Mouse (Mus musculus) cerebellum, postnatal 4 days (tissue): ENCODE measurements around the gene Wdr66.

Source experiments
- DNase-seq, 2 experiments: peaks; one replicate each; pipeline ENCODE4 v3.0.0; 2022; ENCODE audit warnings: low spot score in 2 of 2, mixed read lengths in 1 of 2

Gene Wdr66

DNA sequence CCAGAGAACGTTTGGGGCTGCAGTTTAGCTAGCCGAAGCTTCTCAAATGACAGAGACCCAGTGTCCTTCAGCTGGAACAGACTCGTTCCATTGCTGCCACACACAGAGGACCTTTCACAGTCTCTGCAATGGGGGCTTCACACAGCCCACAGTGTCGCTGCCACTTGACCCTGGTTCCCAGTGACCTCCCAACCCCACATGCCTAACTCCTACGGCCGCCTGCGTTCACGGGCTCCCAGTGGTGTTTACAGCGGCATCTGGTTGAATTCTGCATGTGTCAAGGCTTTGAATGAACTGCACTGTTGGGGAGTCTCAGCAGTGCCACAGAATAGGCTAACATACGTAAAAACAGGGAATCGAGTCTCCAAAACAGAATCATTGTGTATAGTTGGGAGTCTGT is 19.0 kb downstream of the Wdr66 start:
- no peak for DNase-seq

DNA sequence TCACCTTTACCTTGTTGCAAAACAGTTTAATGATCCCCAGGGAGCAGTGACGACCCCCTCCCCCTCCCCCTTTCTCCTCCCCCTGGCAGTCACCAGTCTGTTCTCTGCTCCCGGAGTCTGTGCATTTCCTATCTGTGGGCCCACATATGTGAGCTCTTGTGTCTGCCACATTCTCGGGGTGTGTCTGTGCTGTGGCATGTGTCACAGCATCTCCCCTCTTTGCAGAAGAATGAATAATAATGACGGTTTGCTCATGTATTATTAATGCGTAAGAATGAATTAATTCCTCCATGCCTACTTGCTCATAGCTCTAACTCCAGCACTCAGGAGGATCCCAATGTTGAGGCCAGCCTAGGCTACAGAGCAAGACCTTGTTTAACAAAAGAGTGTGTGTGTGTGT is 21.0 kb downstream of the Wdr66 start:
- no peak for DNase-seq

DNA sequence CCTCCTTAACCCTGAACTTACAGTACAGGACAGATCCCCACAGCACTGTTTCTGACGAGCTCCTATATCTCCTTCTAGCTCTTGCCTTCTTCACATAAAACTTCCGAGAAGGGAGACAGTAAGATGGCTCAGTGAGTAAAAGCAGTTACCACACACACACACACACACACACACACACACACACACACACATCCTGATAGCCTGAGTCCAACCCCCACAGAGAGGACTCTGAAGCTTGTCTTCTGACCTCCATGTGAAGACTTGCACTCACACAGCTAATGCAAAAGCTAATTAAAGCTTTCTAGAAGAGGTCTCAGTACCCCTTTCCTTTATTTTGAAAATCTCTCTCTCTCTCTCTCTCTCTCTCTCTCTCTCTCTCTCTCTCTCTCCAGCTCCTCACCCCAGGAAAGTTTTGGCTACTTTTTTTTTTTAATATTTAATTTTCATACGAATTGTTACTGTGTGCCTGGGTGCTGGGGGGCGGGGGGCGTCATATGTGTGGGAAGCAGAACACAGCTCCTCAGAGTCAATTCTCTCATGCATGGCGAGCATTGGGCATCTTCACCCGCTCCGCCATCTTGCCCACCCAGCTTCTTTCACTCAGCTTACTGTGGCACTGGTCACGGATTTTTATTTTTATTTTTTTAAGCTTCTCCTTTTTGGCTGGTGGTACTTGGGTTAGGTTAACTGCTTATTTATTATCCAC is 24.9 kb downstream of the Wdr66 start:
- peak in 1 of 2 experiments; percentile 27 for DNase-seq

DNA sequence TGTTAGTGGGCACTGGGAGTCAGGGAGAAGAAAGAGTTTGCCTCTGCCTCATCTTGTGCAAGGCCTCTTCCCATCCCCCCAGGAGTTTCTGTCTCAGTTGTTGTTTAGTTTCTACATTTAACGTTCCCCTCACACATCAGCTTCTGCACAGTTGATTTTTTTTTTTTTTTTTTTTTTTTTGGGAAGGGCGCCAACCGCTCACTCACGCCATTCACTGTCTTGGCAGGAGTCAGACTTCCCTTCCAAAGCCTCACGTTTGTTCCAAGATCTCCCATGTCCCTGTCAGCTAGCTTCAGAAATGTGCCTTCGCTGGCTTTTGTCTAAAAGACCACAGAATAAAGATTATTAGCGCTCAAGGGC is 25.4 kb downstream of the Wdr66 start:
- DNase-seq = peak in 1 of 2 experiments; percentile 40

DNA sequence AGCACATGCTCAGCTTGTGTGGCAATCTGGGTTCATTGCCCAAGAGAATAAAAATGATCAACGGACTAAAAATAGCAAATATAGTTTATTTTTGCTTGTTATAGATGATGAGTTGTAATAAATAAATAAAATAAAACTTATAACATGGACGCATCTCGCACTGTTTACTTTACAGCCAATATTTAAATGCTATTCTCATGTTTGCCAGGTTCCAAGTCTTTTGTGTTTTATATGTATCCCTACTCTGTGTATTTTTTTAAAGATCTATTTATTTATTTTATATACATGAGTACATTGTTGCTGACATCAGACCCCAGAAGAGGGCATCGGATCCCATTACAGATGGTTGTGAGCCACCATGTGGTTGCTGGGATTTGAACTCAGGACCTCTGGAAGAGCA is 25.8 kb downstream of the Wdr66 start:
- no peak for DNase-seq

DNA sequence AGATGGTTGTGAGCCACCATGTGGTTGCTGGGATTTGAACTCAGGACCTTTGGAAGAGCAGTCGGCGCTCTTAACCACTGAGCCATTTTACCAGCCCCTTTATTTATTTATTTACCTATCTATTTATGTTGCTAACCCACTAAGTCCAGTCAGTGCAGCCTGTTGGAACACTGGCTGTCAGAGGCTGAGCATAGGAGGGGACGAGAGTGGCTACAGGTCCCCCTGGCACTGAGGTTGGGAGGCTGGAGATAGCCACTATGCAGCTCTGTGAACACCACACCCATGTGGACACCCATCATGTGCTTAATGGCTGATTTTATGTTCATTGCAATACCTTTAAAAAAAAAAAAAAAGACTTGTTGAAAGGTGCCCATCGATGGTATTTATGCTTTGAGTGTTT is 27.3 kb downstream of the Wdr66 start:
- no peak for DNase-seq

DNA sequence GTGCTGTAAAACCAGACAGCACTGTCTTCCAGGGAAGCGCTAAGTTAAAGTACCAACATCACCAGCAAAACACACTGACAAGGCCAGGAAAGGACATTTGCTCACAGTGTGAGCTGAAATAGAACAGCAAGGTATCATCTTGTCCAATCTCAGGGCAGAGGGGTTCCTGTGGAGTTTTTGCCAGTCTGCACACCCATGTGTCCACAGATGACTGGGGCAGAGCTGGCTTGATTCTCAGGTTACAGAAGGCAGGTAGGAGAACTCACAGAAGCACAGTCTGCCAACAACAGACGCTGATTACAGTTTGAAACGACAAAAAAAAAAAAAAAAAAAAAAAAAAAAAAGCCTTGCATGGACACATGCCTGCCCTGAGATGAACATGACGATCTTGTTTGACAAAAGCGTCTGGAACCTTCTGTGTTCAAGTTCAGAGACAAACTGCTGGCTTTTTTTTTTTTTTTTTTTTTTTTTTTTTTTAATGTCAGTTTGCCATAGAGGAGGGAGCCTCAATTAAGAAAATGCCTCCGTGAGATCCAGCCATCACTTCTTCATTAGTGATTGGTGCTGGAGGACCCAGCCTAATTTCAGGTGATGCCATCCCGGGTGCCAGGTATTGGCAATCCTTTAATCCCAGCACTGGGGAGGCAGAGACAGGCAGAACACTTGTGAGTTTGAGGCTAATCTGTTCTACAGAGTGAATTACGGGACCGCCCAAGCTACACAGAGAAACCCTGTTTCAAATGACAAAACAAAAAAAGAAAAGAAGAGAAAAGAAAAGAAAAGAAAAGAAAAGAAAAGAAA is 29.6 kb downstream of the Wdr66 start:
- no peak for DNase-seq

DNA sequence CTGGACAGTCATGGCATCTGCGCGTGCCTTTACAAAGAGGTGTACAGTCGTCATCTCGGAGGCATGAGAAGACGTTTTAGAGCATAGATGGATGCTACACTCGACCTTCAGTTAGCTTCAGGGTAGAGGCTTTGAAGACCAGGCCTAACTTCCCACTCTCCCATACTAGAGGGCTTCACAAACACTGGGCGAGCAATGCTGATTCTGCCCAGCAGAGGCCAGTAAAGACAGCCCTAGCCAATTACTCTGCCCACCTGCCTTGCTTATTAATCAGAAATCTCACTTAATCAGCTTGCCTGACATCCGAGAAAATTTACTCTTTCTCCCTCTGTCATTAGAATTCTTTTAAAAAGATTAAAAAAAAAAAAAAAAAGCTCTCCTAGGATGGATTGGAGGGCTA is 33.3 kb downstream of the Wdr66 start:
- peak in 1 of 2 experiments; percentile 73 for DNase-seq

DNA sequence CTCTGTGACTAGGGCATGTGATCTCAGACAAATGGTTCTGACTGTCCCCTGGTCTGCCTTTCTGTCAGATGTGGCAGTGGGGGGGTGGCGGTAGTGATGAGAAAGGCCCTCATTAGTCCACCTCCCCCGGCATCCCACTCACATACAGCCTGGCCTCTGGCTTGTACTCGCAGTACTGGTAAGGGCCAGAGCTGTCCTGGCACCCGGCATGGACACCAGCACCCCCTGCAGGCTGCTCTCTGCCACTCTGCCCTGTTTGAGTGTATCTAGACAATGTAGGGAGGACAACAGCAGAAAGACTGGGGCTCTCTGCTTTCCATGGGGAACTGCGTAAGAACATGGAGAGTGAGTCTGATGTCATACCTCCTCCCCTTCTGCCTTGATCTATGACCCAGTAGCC is 36.2 kb downstream of the Wdr66 start:
- no peak for DNase-seq

DNA sequence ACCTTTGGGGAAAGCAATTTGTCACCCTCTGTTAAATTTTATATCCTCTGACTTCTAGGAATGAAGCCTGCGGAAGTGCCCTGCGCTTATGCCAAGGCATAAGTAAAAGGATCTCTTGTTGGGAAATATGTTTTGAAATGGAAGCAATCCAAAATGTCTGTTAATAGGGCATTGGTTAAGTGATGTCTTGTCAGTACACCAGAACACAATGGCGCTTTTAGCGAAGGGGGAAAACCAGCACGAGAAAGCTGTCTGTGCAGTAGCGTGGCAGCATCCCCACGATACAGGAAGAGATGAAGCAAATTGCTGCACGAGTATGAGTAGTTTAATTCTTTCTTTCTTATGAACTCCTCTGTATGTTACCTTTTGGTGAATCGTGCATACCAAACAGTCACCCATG is 42.8 kb downstream of the Wdr66 start:
- DNase-seq = no peak

DNA sequence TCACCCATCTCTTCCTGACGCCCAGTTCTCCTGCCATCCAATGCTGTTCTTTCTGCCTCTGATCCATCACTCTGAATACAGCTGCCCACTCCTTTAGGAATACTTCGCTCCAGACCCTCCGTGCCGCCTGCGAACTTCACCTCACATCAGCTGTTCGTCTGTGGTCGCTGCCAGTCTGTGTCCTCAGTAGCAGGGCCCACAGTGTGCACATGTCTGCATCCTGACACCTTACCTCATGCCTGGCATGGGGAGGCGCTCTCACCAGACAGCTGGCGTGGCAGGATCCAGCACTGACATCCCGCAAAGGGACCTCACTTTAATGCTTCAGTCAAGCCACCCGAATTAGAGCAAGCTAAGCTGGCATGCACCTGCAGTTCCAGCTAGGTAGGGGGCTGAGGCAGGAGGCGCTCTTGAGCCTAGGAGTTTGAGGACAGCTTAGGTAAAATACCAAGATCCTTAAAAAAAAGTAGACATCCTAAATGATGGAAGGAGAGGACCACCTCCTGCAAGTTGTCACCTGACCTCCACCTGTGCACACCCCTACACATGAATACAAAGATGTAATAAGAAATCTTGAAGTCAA is 44.4 kb downstream of the Wdr66 start:
- DNase-seq = no peak

DNA sequence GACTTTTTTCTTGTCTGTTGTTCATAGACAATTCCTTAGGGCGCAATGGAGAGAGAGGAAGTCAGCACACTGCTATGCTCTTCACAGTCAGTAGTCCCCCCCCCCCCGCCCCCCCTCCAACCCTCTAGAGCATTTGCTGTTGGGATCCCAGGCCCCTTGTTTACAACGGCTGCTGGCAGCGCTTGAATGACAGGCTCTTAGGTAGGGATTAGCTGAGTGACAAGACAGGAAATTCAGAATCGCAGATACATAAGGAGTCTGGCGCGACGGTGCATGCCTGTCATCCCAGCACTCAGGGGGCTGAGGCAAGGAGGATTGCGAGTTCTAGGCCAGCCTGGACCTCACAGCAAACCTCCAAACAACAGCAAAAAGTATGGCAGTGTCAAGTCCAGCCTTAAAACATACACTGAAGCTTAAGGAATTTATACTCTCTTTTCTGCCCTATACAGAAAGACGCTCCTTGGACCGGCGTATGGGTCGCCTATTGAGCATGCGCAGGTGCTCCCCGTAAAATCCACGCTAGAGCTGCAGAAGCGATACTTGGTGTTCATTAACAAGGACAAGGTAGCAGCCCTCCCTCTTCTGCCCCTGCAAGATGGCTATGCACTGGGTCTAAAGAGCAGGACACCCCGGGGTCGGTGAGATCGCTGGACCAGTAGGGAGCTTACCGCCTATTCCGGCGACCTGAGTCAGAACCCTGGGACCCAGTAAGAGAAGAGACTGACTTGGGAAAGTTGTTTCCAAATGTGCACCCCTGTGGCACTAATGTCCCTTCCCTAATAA is 45.3 kb downstream of the Wdr66 start:
- DNase-seq = no peak

DNA sequence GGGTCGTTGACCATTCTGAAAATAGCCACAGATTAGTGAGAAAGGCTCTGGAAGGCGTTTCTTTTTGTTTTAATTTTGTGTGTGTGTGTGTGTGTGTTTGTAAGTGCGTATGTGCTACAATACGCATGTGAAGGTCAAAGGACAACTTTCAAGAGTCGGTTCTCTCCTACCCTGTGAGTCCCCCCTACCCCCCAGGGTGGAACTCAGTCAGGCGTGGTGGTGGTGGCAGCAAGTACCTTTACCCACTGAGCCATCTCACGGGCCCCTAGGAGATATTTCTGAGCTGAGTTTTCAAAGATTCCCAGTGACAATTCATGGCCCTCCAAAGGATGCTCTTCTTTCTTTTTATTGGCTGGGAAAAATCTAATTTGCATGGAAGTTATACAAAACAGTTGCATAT is 45.9 kb downstream of the Wdr66 start:
- no peak for DNase-seq

DNA sequence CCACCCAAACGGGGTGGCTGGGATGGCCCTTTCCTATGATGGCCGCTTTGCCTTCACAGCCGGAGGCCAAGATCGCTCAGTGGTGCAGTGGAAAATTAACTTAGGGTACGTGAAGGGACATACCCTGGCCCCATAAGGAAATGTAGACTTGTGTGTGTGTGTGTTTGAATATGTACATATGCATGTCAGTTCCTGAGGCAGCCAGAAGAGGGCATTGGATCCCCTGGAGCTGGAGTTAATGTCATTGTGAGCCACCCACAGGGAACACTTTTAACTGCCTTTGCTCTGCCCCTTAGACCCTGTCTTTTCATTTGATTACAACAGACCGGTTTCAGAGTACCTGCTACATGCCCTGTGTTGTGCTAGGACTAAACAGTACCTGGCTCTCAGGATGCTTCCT is 46.6 kb downstream of the Wdr66 start:
- DNase-seq = no peak

DNA sequence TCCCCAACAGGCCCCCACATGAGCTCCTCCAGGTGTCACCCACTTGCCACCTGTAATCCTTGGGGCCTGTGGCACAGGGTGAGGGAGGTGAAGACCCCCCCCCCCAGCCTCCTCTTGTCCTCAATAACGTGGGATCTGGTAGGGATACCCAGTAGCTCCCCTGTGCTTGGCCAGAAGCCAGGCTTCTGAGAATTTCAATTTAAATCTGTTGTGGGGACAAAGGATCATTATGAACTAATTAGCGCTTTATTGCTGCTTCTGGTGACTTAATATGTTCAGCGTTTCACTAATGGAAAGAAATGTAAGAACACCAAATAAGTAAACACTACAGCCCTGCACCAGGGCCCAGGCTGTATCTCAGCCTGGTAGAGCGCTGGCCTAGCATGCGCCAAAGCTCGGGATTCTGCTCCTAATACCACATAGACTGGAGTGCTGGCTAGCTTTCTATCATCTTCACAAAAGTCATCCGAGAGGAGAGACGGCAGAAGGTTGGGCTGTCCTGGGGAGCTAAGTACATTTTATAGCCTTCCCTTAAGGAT is 48.7 kb downstream of the Wdr66 start:
- no peak for DNase-seq

DNA sequence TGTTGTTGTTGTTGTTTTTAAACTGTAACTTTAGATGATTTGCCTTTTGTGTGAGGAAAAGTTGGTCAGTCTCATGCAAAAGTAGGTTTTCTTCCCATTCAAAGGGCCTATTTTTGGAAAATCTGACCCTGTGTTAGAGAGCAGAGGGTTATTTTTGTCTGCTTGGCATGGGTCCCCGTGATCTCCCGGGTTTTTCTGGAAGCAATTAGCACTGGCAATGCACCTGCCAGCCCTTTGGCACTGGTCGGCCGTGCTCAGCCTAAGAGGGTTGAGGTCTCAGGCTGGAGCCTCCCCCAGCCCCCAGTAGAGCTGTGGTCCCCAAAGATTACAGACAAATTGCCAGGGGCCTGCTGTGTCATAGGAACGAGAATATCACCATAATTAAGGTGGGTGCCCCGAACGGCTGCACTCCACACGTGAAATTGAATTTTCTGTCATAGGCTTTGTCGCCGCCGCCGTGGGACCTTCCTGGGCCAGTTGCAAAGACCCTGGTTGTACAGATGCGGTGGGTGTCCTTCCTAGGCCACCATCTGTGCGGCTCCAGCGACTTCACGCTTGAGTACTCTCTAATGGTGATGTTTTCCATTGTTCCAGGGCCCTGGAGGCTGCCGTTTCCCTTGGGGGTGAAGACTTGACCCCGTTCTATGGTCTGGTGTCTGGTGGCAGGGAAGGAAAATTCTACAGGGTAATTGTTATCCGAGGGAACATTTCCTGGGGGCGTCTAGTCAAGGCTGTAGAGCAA is 50.0 kb downstream of the Wdr66 start:
- peak in 1 of 2 experiments; percentile 45 for DNase-seq

DNA sequence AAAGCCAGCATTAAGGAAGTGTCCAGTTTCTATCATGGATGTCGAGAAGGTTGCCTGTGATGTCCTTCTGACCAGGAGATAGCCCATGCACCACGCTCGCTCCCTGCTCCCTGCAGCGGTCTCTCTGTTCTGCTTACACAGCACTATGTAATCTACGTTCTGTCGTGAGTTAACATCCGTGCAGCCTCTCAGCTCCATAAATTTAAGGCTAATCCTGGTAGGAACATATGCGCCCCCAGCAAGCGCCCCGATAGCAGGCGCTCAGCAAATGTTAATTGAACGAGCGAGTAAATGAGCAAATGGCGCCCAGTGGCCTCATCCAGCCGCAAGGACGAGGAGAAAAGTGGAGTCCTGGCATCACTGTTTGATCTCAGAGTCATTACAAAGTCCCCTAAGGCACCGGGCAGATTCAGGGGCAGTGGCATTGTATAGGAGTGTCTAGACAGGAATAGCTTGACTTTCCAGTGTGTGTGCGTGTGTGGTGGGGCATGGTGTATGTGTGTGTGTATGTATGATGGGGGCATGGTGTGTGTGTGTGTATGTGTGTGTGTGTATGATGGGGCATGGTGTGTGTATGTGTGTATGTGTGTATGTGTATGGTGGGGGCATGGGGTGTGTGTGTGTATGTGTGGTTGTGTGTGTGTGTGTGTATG is 55.9 kb downstream of the Wdr66 start:
- no peak for DNase-seq

DNA sequence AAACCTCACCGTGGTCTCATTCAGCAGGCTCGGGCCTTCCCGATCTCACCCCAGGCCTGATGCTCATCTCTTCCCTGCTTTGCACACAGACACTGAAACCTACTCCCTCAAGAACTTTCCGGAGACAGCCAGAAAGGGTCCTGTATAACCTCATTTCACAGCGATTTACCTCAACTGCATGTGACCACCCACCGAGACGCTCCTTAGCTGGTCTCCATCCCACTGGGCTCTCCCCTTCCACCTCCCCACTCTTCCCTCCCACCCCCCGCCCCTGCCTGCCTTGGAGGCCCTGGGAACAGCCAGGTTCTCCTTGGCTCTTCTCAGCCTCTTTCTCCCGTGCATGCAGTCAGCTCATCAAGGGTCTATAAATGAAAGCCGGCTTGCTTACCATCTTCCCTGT is 57.9 kb downstream of the Wdr66 start:
- DNase-seq = no peak

DNA sequence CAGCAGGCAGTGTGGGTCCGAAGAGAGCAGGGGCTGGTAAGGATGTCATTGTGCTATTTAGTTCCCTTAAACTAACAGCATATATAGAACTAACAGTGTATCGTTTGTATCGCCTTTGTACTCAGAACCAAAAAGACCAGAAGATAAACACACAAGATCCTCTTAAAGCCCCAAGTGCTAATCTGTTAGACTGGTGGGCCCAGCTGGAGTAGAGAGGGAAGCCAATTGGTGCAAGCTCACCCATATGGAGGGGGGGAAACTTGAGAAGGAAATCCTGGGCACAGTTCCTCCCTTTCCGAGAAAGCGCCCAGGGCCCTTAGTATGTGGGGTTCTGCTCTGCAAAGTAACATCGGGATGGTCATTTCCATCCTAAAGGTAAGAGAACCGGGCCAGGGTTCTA is 58.3 kb downstream of the Wdr66 start:
- no peak for DNase-seq

DNA sequence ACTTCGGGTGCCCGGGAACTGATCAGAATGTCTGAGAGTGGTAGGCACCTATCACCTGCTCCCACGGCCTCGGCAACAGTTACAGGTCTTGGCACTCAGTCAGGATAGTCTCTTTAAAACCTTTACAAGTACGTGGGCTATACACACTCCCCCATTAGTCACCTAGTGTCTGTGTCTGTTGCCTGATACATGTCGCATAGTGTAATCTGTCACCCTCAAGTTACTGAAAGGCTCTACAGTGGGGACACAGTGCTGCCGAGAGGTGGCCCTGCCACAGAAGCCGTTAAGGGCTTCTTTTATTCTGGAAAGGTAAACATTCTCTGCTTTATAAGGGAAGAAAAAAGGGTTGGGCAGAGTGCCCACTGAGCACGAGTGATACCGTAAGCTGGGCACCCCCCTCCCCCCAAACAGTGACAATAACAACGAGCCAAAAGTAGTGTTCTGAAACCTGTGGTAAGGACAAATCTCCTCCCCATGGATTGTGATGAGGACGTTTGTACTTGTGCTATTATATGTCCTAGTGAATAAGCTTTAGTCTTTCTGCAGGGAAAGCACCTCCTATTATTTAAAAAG is 61.2 kb downstream of the Wdr66 start:
- DNase-seq = no peak
